Mouse (Mus musculus) cerebellum, postnatal 36 days (tissue): Measurements from ENCODE around the gene Canx.

Source experiments
- DNase-seq, 2 experiments: peaks; one replicate each; pipeline ENCODE4 v3.0.0; 2021 to 2022; ENCODE audit warnings: mixed read lengths in 2 of 2

Gene Canx

GRCm38 (mm10) chr11:50275077-50275476 lies 50.4 kb downstream of the Canx start:
- DNase-seq: no peak

GRCm38 (mm10) chr11:50272819-50273218 lies 52.7 kb downstream of the Canx start:
- DNase-seq: no peak

GRCm38 (mm10) chr11:50269885-50270284 lies 55.6 kb downstream of the Canx start:
- DNase-seq: no peak

GRCm38 (mm10) chr11:50269163-50269562 lies 56.3 kb downstream of the Canx start:
- DNase-seq: no peak

- DNase-seq: no peak
Measured at GRCm38 (mm10) chr11:50266997-50267396, 58.5 kb downstream of the Canx start.

GRCm38 (mm10) chr11:50265931-50266330 lies 59.5 kb downstream of the Canx start:
- DNase-seq: no peak

GRCm38 (mm10) chr11:50263198-50263597 lies 62.3 kb downstream of the Canx start:
- DNase-seq: no peak

- peak in 1 of 2 experiments; percentile 37 for DNase-seq
Measured at GRCm38 (mm10) chr11:50262020-50262419, 63.5 kb downstream of the Canx start.

- DNase-seq: no peak
Measured at GRCm38 (mm10) chr11:50258310-50258709, 67.2 kb downstream of the Canx start.

GRCm38 (mm10) chr11:50256615-50257014 lies 68.9 kb downstream of the Canx start:
- DNase-seq: no peak

- peak; percentile 50 to 57 for DNase-seq
Measured at GRCm38 (mm10) chr11:50254010-50254580, 71.4 kb downstream of the Canx start.

- no peak for DNase-seq
Measured at GRCm38 (mm10) chr11:50253393-50253792, 72.1 kb downstream of the Canx start.

GRCm38 (mm10) chr11:50252684-50253265 lies 72.7 kb downstream of the Canx start:
- DNase-seq: no peak

GRCm38 (mm10) chr11:50252166-50252565 lies 73.3 kb downstream of the Canx start:
- no peak for DNase-seq

- no peak for DNase-seq
Measured at GRCm38 (mm10) chr11:50248473-50249171, 76.9 kb downstream of the Canx start.

- no peak for DNase-seq
Measured at GRCm38 (mm10) chr11:50245269-50245668, 80.2 kb downstream of the Canx start.
